Mouse (Mus musculus): Measurements from ENCODE around the gene Nrxn2. TPM values are rescaled to one million over a fixed set of nuclear protein-coding genes. Genes with fewer than 3 reads are reported as not detected.

The Nrxn2 gene
- polyA plus RNA-seq, 1 experiment from 2014 or later, result 60.6 TPM

DNA sequence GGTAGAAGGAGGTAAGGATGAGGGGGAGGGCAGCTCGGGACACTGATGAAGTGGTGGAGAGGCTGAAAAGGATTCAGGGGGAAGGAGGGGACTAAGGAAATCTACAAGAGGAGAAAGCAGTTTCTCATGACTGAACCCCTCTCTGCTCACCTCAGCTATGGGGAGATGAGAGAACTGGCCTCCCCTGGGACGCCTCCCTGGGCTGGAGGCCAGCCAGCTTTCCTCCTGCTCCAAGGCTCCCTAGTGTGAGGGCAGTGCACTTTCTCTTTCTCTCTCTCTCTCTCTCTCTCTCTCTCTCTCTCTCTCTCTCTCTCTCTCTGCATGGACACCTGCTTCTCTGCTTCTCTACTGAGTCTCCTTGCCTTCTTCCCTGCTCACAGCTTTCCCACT lies 82.1 kb downstream of the Nrxn2 start:
- Histone ChIP-seq H3K4me1 (replicated peaks; ENCODE audit: control insufficient read depth, insufficient read depth, low read length) (peaks cover 63% of the 10 kb centered on the region), H3K27ac (peak overlapping the region; percentile 96; the same call in 1 of the 2 replicates), H3K9me3 (ENCODE audit: control insufficient read depth, low read length) (no peaks in the 10 kb centered on the region), H3K9ac (peak overlapping the region; percentile 94), H3K36me3 (replicated peaks; ENCODE audit: control insufficient read depth, insufficient read depth) (peaks cover 11% of the 10 kb centered on the region), H3K27me3 (ENCODE audit: control insufficient read depth, insufficient read depth, low read length) (no peaks in the 10 kb centered on the region), H3K4me2 (replicated peaks) (peak overlapping the region; percentile 94), H3K4me3 (replicated peaks; ENCODE audit: low read length) (peak overlapping the region; percentile 77)
- DNase-seq (ENCODE audit: low spot score) (no peak), ATAC-seq (ENCODE audit: low FRiP score) (no peak)
- 25% methylated on average over 2 of the region's 2 CpGs for WGBS

DNA sequence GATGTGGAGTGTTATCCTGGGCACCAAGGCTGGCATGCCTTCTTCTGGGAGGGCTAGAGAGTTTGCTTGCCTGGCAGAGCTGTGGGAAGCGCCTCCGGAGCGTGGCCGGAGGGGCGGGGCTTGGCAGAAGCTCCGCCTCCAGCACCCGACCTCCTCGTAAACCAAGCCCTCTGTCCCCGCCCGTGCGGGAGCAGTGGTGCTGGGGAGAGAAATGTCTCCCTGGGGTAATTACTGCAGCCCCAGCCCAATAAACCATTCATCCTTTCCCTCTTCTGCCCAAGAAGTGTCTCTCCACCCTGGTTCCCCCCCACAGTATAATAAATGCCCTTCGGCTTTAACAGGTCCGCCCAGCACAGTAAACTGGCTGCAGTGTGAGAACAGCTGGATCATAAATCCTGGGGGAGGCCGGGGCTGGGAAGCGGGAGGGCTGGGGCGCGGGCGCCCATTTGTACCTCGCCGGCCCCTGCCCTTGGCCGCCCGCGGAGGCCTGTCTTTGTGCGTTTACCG lies 83.6 kb downstream of the Nrxn2 start:
- peak; percentile 40 for ATAC-seq (ENCODE audit: low FRiP score)
- Histone ChIP-seq H3K27me3 (ENCODE audit: control insufficient read depth, insufficient read depth, low read length) (no peaks in the 10 kb centered on the region), H3K9me3 (ENCODE audit: control insufficient read depth, low read length) (no peaks in the 10 kb centered on the region), H3K4me1 (replicated peaks; ENCODE audit: control insufficient read depth, insufficient read depth, low read length) (peaks cover 53% of the 10 kb centered on the region), H3K4me3 (replicated peaks; ENCODE audit: low read length) (peak overlapping the region; percentile 77), H3K9ac (peak overlapping the region; percentile 94), H3K27ac (peak overlapping the region; percentile 93), H3K36me3 (replicated peaks; ENCODE audit: control insufficient read depth, insufficient read depth) (peaks cover 26% of the 10 kb centered on the region), H3K4me2 (replicated peaks) (peak overlapping the region; percentile 94)
- 0% methylated on average over 25 of the region's 25 CpGs for WGBS
- peak; percentile 79 for DNase-seq (ENCODE audit: low spot score)

DNA sequence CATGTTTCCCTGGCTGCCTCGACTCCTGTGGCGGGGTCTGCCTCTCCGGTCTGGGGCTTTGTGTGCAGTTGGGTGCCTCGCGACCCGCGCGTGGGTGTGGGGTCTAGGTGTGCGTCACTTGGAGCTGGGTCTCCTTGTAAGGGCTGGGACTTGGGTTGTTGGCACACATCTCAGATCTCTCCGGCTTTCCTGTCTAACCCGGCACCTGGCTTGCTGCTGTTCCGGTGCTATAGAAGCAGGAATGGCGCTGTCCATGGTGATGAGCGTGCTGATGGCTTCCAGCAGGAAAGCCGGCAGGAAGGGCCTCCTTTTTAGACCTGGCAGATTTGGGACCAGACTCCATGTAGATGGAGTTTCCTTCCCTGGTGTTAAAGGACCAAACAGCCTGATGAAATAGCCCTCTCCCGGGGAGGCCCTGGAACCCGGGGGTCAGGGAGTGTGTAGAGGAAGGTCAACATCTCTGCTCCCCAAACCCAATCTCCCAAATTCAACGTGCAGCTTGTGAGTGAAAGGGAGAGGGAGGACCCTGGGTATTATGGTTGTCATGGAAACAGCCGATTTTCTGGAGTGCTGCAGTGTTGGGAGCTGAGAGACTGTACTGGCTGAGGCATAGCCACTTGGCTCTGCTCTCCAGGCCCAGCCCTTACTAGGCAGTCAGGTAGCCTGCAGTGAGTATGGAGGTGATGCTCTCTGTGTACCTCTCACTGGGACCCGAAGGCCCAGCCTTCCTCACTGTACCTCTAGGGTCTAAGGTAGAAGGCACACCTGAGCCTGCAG lies 84.2 kb downstream of the Nrxn2 start:
- Histone ChIP-seq H3K4me1 (replicated peaks; ENCODE audit: control insufficient read depth, insufficient read depth, low read length) (peaks cover 56% of the 10 kb centered on the region), H3K4me2 (replicated peaks) (peak overlapping the region; percentile 94), H3K9ac (peak overlapping the region; percentile 94), H3K27ac (peak overlapping the region; percentile 93), H3K4me3 (replicated peaks; ENCODE audit: low read length) (peak overlapping the region; percentile 77), H3K27me3 (ENCODE audit: control insufficient read depth, insufficient read depth, low read length) (no peaks in the 10 kb centered on the region), H3K9me3 (ENCODE audit: control insufficient read depth, low read length) (no peaks in the 10 kb centered on the region), H3K36me3 (replicated peaks; ENCODE audit: control insufficient read depth, insufficient read depth) (peaks cover 32% of the 10 kb centered on the region)
- 0 out of 2 replicates have a peak, but pooled peaks have one; percentile 18 for ATAC-seq (ENCODE audit: low FRiP score)
- peak; percentile 69 for DNase-seq (ENCODE audit: low spot score)
- WGBS, result 5% methylated on average over 20 of the region's 20 CpGs

DNA sequence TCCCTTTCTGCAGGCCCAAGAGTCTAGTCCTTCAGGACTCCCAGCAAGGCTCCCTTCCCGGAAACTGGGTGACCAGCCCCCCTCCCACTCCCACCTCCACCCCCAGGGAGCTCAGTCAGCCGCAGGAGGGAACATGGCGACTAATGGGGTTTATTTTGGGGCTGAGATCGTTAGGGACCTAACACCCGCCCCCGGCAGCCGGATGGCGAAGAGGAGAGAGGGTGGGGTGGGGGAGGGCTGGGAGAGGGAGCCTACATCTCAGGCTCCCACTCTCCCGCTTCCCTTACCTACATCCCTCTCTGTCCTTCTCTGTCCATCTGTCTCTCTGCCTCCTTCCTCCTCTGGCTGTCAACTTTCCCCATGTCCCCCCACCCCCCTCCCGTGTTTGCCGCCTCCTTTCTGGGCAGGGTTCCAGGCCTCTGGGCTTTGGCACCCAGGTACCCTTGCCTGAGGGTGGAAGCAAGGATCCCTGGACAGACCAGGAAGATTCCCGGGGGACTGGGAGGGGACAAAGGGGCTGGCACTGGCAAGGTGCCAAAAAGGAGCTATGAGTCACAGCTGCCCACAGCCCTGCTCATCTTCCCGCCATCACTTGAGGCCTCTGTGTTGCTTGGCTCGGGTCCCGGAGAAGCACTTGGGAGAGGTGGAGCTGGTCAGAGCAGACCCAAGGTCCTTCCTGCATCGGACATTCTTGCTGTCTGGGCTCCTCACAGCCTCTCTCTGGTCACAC lies 85.6 kb downstream of the Nrxn2 start:
- H3K4me1 ChIP-seq (replicated peaks; ENCODE audit: control insufficient read depth, insufficient read depth, low read length), result peaks cover 56% of the 10 kb centered on the region
- peak; percentile 38 for DNase-seq (ENCODE audit: low spot score)
- peak overlapping the region; percentile 94 for H3K4me2 ChIP-seq (replicated peaks)
- no peak for ATAC-seq (ENCODE audit: low FRiP score)
- H3K27ac ChIP-seq, result 0 out of 2 replicates have a peak overlapping the region, but pooled peaks have one; percentile 93
- no peak overlapping the region for H3K4me3 ChIP-seq (replicated peaks; ENCODE audit: low read length)
- no peaks in the 10 kb centered on the region for H3K27me3 ChIP-seq (ENCODE audit: control insufficient read depth, insufficient read depth, low read length)
- H3K36me3 ChIP-seq (replicated peaks; ENCODE audit: control insufficient read depth, insufficient read depth), result peaks cover 42% of the 10 kb centered on the region
- peak overlapping the region; percentile 18; the same call in 1 of the 2 replicates for H3K9ac ChIP-seq
- WGBS, result 40% methylated on average over 16 of the region's 16 CpGs
- H3K9me3 ChIP-seq (ENCODE audit: control insufficient read depth, low read length), result no peaks in the 10 kb centered on the region

DNA sequence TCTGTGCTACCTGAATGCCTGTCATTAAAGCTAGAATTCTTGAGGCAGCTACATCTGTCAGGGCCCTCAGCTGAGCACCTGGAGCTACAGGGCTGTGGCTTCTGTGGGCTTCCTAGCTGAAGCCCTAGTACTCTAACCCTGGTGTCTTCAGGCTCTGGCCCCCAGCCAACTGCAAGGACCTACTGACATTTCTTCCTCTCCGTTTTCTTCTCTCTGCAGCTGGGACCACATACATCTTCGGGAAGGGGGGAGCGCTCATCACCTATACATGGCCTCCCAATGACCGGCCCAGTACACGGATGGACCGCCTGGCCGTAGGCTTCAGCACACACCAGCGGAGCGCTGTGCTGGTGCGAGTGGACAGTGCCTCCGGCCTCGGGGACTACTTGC lies 86.1 kb downstream of the Nrxn2 start:
- Histone ChIP-seq H3K4me3 (replicated peaks; ENCODE audit: low read length) (no peak overlapping the region), H3K9ac (0 out of 2 replicates have a peak overlapping the region, but pooled peaks have one; percentile 18), H3K27me3 (ENCODE audit: control insufficient read depth, insufficient read depth, low read length) (no peaks in the 10 kb centered on the region), H3K36me3 (replicated peaks; ENCODE audit: control insufficient read depth, insufficient read depth) (peaks cover 48% of the 10 kb centered on the region), H3K9me3 (ENCODE audit: control insufficient read depth, low read length) (no peaks in the 10 kb centered on the region), H3K4me2 (replicated peaks) (peak overlapping the region; percentile 94; the same call in 1 of the 2 replicates), H3K27ac (no peak overlapping the region), H3K4me1 (replicated peaks; ENCODE audit: control insufficient read depth, insufficient read depth, low read length) (peaks cover 55% of the 10 kb centered on the region)
- no peak for DNase-seq (ENCODE audit: low spot score)
- 85% methylated on average over 12 of the region's 12 CpGs for WGBS
- ATAC-seq (ENCODE audit: low FRiP score), result no peak

DNA sequence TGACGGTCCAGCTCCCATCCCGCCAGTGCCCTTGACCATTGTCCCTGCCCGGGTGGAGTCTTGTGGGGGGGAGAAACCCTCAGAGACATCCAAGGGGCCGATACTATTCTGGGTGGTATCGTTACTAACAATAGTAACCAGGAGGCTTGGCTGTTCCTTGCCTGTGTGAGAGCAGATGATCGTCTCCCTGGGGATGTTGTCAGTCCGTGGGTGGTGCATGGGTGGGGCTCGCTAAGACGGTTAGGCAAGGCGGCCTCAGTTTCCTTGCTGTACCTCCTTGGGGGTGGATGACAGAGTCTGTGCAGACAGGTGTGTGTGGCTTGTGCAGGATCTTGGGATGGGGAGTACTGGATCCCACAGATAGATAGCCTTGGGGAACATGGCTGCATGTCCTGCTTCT lies 88.9 kb downstream of the Nrxn2 start:
- ATAC-seq (ENCODE audit: low FRiP score) (no peak), DNase-seq (ENCODE audit: low spot score) (no peak)
- Histone ChIP-seq H3K36me3 (replicated peaks; ENCODE audit: control insufficient read depth, insufficient read depth) (peaks cover 75% of the 10 kb centered on the region), H3K4me1 (replicated peaks; ENCODE audit: control insufficient read depth, insufficient read depth, low read length) (peaks cover 28% of the 10 kb centered on the region), H3K27me3 (ENCODE audit: control insufficient read depth, insufficient read depth, low read length) (no peaks in the 10 kb centered on the region), H3K27ac (0 out of 2 replicates have a peak overlapping the region, but pooled peaks have one; percentile 32), H3K4me2 (replicated peaks) (no peak overlapping the region), H3K9ac (no peak overlapping the region), H3K4me3 (replicated peaks; ENCODE audit: low read length) (no peak overlapping the region), H3K9me3 (ENCODE audit: control insufficient read depth, low read length) (no peaks in the 10 kb centered on the region)
- WGBS, result 52% methylated on average over 10 of the region's 10 CpGs

DNA sequence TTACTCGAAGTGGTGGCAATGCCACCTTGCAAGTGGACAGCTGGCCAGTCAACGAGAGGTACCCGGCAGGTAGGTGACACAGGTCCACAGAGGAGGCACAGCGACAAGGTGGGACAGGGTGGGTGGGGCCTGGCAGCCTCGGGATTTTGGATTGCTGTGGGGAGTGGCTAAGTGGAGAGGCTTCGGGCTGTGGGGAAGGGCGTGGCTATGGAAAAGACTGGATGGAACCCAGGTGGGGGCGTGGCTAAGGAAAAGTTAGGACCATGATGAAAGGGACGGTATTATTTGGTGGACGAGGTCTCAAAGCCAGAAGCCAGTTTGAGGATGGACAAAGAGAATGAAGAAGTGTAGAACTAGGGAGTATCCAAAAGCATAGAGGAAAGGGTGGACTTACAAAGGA lies 91.3 kb downstream of the Nrxn2 start:
- Histone ChIP-seq H3K9ac (no peak overlapping the region), H3K4me1 (replicated peaks; ENCODE audit: control insufficient read depth, insufficient read depth, low read length) (peaks cover 15% of the 10 kb centered on the region), H3K9me3 (ENCODE audit: control insufficient read depth, low read length) (no peaks in the 10 kb centered on the region), H3K27me3 (ENCODE audit: control insufficient read depth, insufficient read depth, low read length) (no peaks in the 10 kb centered on the region), H3K4me3 (replicated peaks; ENCODE audit: low read length) (no peak overlapping the region), H3K4me2 (replicated peaks) (no peak overlapping the region), H3K27ac (no peak overlapping the region), H3K36me3 (replicated peaks; ENCODE audit: control insufficient read depth, insufficient read depth) (peaks cover 95% of the 10 kb centered on the region)
- ATAC-seq (ENCODE audit: low FRiP score) (no peak), DNase-seq (ENCODE audit: low spot score) (no peak)
- 85% methylated on average over 10 of the region's 10 CpGs for WGBS

DNA sequence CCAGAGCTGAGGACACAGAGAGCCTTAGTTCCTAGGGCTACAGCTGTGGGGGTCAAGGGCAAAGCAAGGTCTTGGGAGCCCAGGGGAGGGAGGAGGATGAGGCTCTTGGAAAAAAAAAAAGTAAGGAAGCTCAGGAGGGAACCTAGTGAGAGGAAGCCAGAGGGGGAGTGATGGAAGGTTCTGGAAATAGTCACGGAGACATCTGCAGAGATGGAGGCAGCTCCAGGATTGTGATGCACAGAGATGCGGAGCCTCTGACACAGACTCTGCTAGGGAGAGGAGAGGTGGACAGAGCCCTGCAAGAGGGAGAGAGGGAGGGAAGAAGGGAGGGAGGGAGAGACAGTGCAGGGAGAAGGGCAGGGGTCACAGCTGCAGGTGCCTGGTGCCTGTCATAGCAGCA lies 92.0 kb downstream of the Nrxn2 start:
- Histone ChIP-seq H3K4me2 (replicated peaks) (no peak overlapping the region), H3K36me3 (replicated peaks; ENCODE audit: control insufficient read depth, insufficient read depth) (peaks cover 95% of the 10 kb centered on the region), H3K9me3 (ENCODE audit: control insufficient read depth, low read length) (no peaks in the 10 kb centered on the region), H3K4me3 (replicated peaks; ENCODE audit: low read length) (no peak overlapping the region), H3K27ac (no peak overlapping the region), H3K9ac (no peak overlapping the region), H3K27me3 (ENCODE audit: control insufficient read depth, insufficient read depth, low read length) (no peaks in the 10 kb centered on the region), H3K4me1 (replicated peaks; ENCODE audit: control insufficient read depth, insufficient read depth, low read length) (peaks cover 14% of the 10 kb centered on the region)
- 90% methylated on average over 2 of the region's 2 CpGs for whole genome bisulfite sequencing
- DNase-seq (ENCODE audit: low spot score) (no peak), ATAC-seq (ENCODE audit: low FRiP score) (no peak)
